Mouse (Mus musculus) adrenal gland, adult 18-20 months (tissue): ENCODE results near the gene Dsn1. TPM values are rescaled to one million over a fixed set of nuclear protein-coding genes. Genes with fewer than 3 reads are reported as not detected.

Experiments
- DNase-seq, 2 experiments: peaks; one replicate each; pipeline ENCODE4 v3.0.0; 2021 to 2022; ENCODE audit warnings: low spot score in 2 of 2
- total RNA-seq, 2 experiments: library from RNA; stranded (reverse); gene quantifications; 1 replicate in 1 of 2; 2 replicates in 1 of 2; pipeline ENCODE4 v1.2.3; 2021

Dsn1 gene
- total RNA-seq, 2 experiments from 2014 or later, result 2.8 to 3.8 TPM

- DNase-seq, result no peak
These were observed 20.4 kb upstream of the Dsn1 start for GRCm38 (mm10) chr2:157027106-157028008.

GRCm38 (mm10) chr2:157021156-157021555 is 14.2 kb upstream of the Dsn1 start:
- DNase-seq, result no peak

- DNase-seq, result no peak
These were observed 12.3 kb upstream of the Dsn1 start for GRCm38 (mm10) chr2:157019228-157019627.

- DNase-seq, result no peak
These were observed 9.7 kb upstream of the Dsn1 start for GRCm38 (mm10) chr2:157016529-157017270.

- no peak for DNase-seq
These were observed 5.4 kb upstream of the Dsn1 start for GRCm38 (mm10) chr2:157012341-157012740.

- DNase-seq, result no peak
These were observed 3.8 kb upstream of the Dsn1 start for GRCm38 (mm10) chr2:157010634-157011310.

GRCm38 (mm10) chr2:157010121-157010520 is 3.2 kb upstream of the Dsn1 start:
- no peak for DNase-seq

- DNase-seq, result no peak
These were observed 1.6 kb upstream of the Dsn1 start for GRCm38 (mm10) chr2:157008509-157008908.

- no peak for DNase-seq
These were observed 261 bp upstream of the Dsn1 start for GRCm38 (mm10) chr2:157007234-157007596.

- DNase-seq, result no peak
These were observed 4.6 kb downstream of the Dsn1 start for GRCm38 (mm10) chr2:157002321-157002720.

- DNase-seq, result no peak
These were observed 8.7 kb downstream of the Dsn1 start for GRCm38 (mm10) chr2:156998263-156998662.

GRCm38 (mm10) chr2:156996576-156996975 is 10.4 kb downstream of the Dsn1 start:
- no peak for DNase-seq

- DNase-seq, result peak; percentile 93
These were observed 15.3 kb downstream of the Dsn1 start, which contains the start of gene Ndrg3 for GRCm38 (mm10) chr2:156991470-156992319. Gene Ndrg3, minus strand, starts transcription at chr2:156992056.

- DNase-seq, result no peak
These were observed 16.1 kb downstream of the Dsn1 start for GRCm38 (mm10) chr2:156990727-156991431.

- DNase-seq, result no peak
These were observed 19.6 kb downstream of the Dsn1 start for GRCm38 (mm10) chr2:156987316-156987715.

GRCm38 (mm10) chr2:156982864-156983263 is 24.1 kb downstream of the Dsn1 start:
- no peak for DNase-seq

GRCm38 (mm10) chr2:156981291-156981690 is 25.7 kb downstream of the Dsn1 start:
- DNase-seq, result no peak

GRCm38 (mm10) chr2:156980059-156980458 is 26.9 kb downstream of the Dsn1 start:
- DNase-seq, result no peak

- no peak for DNase-seq
These were observed 30.2 kb downstream of the Dsn1 start for GRCm38 (mm10) chr2:156976711-156977110.

- DNase-seq, result no peak
These were observed 32.0 kb downstream of the Dsn1 start for GRCm38 (mm10) chr2:156974967-156975366.
